15 mouse cellular contexts compared by ENCODE assay signal in the genomic region with DNA sequence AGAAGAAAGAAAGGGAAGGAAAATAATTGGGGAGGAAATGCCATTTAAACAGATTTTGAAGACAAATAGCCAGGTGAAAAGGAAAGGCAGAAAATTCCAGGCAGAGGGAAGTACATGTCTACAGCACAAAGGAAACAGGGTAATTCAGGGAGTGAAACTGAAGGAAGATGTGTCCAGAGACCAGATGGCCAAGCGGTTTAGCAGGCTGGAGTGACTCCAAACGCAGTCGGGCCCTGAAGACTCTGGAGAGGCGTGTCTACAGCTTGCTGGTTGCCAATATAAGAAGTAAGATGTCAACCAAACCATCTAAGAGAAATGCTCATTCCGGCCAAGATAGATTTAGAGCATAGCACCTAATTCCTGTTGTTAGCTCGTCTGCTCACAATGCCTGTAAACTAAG.
DNase-seq lines count a peak whose midpoint lies in the region; ATAC-seq and TF ChIP-seq lines count a peak whose summit lies in the region.
"Had no signal": no experiment of that assay in that cellular context is flagged by ENCODE, and none has a peak within 500 bp of the region (broad histone marks: within the 10 kb centered on the region; RNA-seq: fewer than 3 reads in every experiment).

No protein-coding gene starts in this region.

- H3K36me3 ChIP-seq in forebrain, postnatal 0 days (ENCODE audit: insufficient read depth), result no peaks in the 10 kb centered on the region
- H3K36me3 ChIP-seq in forebrain, embryonic 12.5 days (replicated peaks), result no peaks in the 10 kb centered on the region
- H3K36me3 ChIP-seq: kidney, embryonic 15.5 days; neural tube, embryonic 12.5 days; stomach, embryonic 15.5 days had no signal

- no peak for ATAC-seq in forebrain, postnatal 0 days
- no peak for ATAC-seq in forebrain, embryonic 12.5 days (ENCODE audit: low FRiP score)
- ATAC-seq: Patski had no signal

- DNase-seq in forebrain, postnatal 0 days, result peak; percentile 8
- peak; percentile 12 for DNase-seq in kidney, postnatal 10 days
- no peak for DNase-seq in kidney, postnatal 36 days
- peak; percentile 54 for DNase-seq in brain, embryonic 14.5 days (ENCODE audit: low read depth)
- peak; percentile 91 to 93 for DNase-seq in cerebellum, postnatal 10 days
- DNase-seq in thymus, postnatal 0 days (ENCODE audit: low spot score), result no peak
- DNase-seq in right cerebral cortex, adult 2 months (ENCODE audit: low spot score in 2 of 2), result no peak
- DNase-seq: liver; lung, adult 2 months had no signal

- no peak overlapping the region for H3K4me3 ChIP-seq in forebrain, postnatal 0 days (ENCODE audit: low read depth, low read length)
- no peak overlapping the region for H3K4me3 ChIP-seq in forebrain, embryonic 12.5 days (replicated peaks)
- H3K4me3 ChIP-seq: kidney, embryonic 15.5 days; layer of hippocampus, adult 2 months; neural tube, embryonic 12.5 days; stomach, embryonic 15.5 days had no signal

- no peak overlapping the region for H3K27ac ChIP-seq in forebrain, postnatal 0 days (ENCODE audit: low read depth, low read length)
- H3K27ac ChIP-seq in forebrain, embryonic 12.5 days, result no peak overlapping the region
- H3K27ac ChIP-seq: kidney, embryonic 15.5 days; layer of hippocampus, adult 2 months; neural tube, embryonic 12.5 days; stomach, embryonic 15.5 days had no signal

- H3K9me3 ChIP-seq in forebrain, postnatal 0 days (ENCODE audit: low read length), result no peaks in the 10 kb centered on the region
- no peaks in the 10 kb centered on the region for H3K9me3 ChIP-seq in forebrain, embryonic 12.5 days
- H3K9me3 ChIP-seq: kidney, embryonic 15.5 days; neural tube, embryonic 12.5 days; stomach, embryonic 15.5 days had no signal

- no peaks in the 10 kb centered on the region for H3K4me1 ChIP-seq in forebrain, postnatal 0 days (ENCODE audit: insufficient read depth)
- H3K4me1 ChIP-seq in forebrain, embryonic 12.5 days, result peaks cover 6% of the 10 kb centered on the region; the same call in 1 of the 2 replicates
- H3K4me1 ChIP-seq: kidney, embryonic 15.5 days; neural tube, embryonic 12.5 days; stomach, embryonic 15.5 days had no signal

- TF ChIP-seq CTCF in forebrain, postnatal 0 days (IDR thresholded peaks at IDR 0.05; ENCODE audit: low read depth), result no peak
- no peak for TF ChIP-seq CTCF in brain, embryonic 14.5 days (IDR thresholded peaks at IDR 0.05; ENCODE audit: borderline replicate concordance, extremely low read depth, insufficient read depth, insufficient read length)

- H3K4me2 ChIP-seq in forebrain, postnatal 0 days (ENCODE audit: low read depth), result no peak overlapping the region
- H3K4me2 ChIP-seq in forebrain, embryonic 12.5 days, result no peak overlapping the region
- H3K4me2 ChIP-seq: kidney, embryonic 15.5 days; neural tube, embryonic 12.5 days; stomach, embryonic 15.5 days had no signal

- no peaks in the 10 kb centered on the region for H3K27me3 ChIP-seq in forebrain, postnatal 0 days (ENCODE audit: insufficient read depth, low read length)
- H3K27me3 ChIP-seq in forebrain, embryonic 12.5 days, result no peaks in the 10 kb centered on the region
- H3K27me3 ChIP-seq: kidney, embryonic 15.5 days; neural tube, embryonic 12.5 days; stomach, embryonic 15.5 days had no signal

- no peak for TF ChIP-seq POLR2A in brain, embryonic 14.5 days (IDR thresholded peaks at IDR 0.05; ENCODE audit: borderline replicate concordance, extremely low read depth, insufficient read depth, insufficient read length, poor library complexity, severe bottlenecking)

- WGBS in forebrain, postnatal 0 days, result 58% methylated on average over 6 of the region's 6 CpGs
- WGBS in forebrain, embryonic 12.5 days, result 92% methylated on average over 6 of the region's 6 CpGs

- no peak overlapping the region for H3K9ac ChIP-seq in forebrain, postnatal 0 days
- no peak overlapping the region for H3K9ac ChIP-seq in forebrain, embryonic 12.5 days
- H3K9ac ChIP-seq: kidney, embryonic 15.5 days; neural tube, embryonic 12.5 days; stomach, embryonic 15.5 days had no signal

Comparison
In these comparisons a context has a peak if more than half of its experiments do, and no peak if none do; other contexts are left out.
1. DNase-seq: peak in forebrain, postnatal 0 days (single experiment), kidney, postnatal 10 days (single experiment), brain, embryonic 14.5 days (single experiment) and cerebellum, postnatal 10 days (2 of 2); none in kidney, postnatal 36 days (0 of 2), thymus, postnatal 0 days (single experiment) and right cerebral cortex, adult 2 months (0 of 2).